Mouse (Mus musculus) heart, embryonic 12.5 days (tissue): ENCODE measurements at regions not wholly inside any gene's neighbourhood (a gene's known extent, or its start where the extent isn't known, plus 50 kb on each side); places are given as distances from the start of the nearest gene placed in this dataset.

Experiments used
- ATAC-seq: fragments of 200-750 bp; cut with Nextera tagmentation; 2 replicates; pipeline ENCODE4 v1.8.0; 2017; ENCODE audit warnings: moderate TSS enrichment, moderate library complexity; ENCODE audit not compliant: insufficient number of reproducible peaks, low FRiP score
- H3K27ac ChIP-seq: fragments of 300-500 bp; sonication (generic); 2 replicates; pipeline ENCODE4 v1.5.1; 2016; ENCODE audit warnings: mild to moderate bottlenecking, moderate library complexity; ENCODE audit not compliant: poor library complexity, severe bottlenecking
- H3K27me3 ChIP-seq: fragments of 300-500 bp; sonication (generic); replicated peaks from 2 replicates; pipeline ENCODE4 v1.6.1; 2016; ENCODE audit warnings: mild to moderate bottlenecking, moderate library complexity
- H3K36me3 ChIP-seq: fragments of 300-500 bp; sonication (generic); 2 replicates; pipeline ENCODE4 v1.6.1; 2016; ENCODE audit warnings: mild to moderate bottlenecking, moderate library complexity
- H3K4me1 ChIP-seq: fragments of 300-500 bp; sonication (generic); replicated peaks from 2 replicates; pipeline ENCODE4 v1.6.1; 2016; ENCODE audit warnings: mild to moderate bottlenecking
- H3K4me2 ChIP-seq: fragments of 300-500 bp; sonication (generic); 2 replicates; pipeline ENCODE4 v1.6.1; 2016; ENCODE audit warnings: mild to moderate bottlenecking, moderate library complexity
- H3K4me3 ChIP-seq: fragments of 300-500 bp; sonication (generic); 2 replicates; pipeline ENCODE4 v1.5.1; 2016; ENCODE audit warnings: mild to moderate bottlenecking
- H3K9ac ChIP-seq: fragments of 300-500 bp; sonication (generic); 2 replicates; pipeline ENCODE4 v1.6.1; 2016; ENCODE audit warnings: mild to moderate bottlenecking, moderate library complexity
- H3K9me3 ChIP-seq: fragments of 300-500 bp; sonication (generic); replicated peaks from 2 replicates; pipeline ENCODE4 v1.6.1; 2016; ENCODE audit warnings: mild to moderate bottlenecking, moderate library complexity
- WGBS: fragments of 180-500 bp; shearing (Covaris S2); methylation state at CpG from one replicate; pipeline ENCODE4 v1.1.7; 2016; 5-methylcytosine and 5-hydroxymethylcytosine counted together

DNA sequence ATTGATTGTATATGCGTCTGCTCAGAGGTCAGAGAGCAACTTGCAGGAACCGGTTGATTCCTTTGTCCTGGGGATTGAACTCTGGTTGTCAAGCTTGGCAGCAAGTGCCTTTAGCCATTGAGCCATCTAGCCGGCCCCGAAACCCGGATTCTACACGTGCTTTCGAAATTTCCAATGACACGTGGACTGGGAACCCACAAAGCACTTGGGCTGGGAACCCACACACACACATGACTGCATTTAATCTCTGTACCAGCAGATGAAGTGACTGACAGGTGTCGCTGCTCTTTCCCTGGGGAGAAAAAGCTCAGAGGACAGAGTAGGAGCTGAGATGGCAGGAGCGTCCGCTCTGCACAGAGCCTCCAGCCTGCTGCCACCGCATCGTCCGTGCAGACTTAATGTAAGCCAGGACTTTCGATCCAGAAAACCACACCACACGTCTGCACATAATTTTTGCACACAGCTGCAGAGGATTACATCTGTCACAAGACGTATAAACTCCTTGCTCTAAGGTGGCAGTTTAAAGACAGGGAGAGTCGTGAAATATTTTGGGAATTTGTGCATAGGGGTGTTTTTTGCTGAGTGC is 129.4 kb upstream of the Zfp217 start:
- H3K4me3 ChIP-seq: no peak overlapping the region
- WGBS: 79% methylated on average over 18 of the region's 18 CpGs
- no peaks in the 10 kb centered on the region for H3K27me3 ChIP-seq
- H3K9me3 ChIP-seq: no peaks in the 10 kb centered on the region
- H3K4me2 ChIP-seq: 0 out of 2 replicates have a peak overlapping the region, but pooled peaks have one; percentile 2
- no peaks in the 10 kb centered on the region for H3K36me3 ChIP-seq
- no peak for ATAC-seq
- H3K9ac ChIP-seq: no peak overlapping the region
- no peak overlapping the region for H3K27ac ChIP-seq
- peaks cover 12% of the 10 kb centered on the region for H3K4me1 ChIP-seq

DNA sequence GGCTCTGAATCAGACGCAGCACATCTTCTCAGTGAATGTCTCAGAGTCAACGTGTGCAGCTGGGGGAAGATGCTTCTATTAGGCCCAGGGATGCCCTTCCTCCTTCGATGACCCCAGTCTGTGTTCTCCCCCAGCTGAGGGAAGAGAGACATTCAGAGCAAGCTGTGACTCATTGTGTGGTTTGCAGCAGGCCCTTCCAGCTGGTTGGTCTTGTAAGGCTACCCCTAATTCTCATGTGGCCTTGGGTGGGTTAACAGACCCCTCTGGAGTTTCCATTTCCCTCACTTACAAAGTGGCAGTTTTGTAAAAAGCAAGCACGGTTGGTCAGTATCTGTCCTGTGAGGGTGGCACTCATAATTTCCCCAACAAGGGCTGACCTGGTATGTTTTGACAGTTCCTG is 127.8 kb upstream of the Zfp217 start:
- Histone ChIP-seq H3K4me3 (no peak overlapping the region), H3K9me3 (peaks cover 5% of the 10 kb centered on the region; the same call in 1 of the 2 replicates), H3K27me3 (no peaks in the 10 kb centered on the region), H3K27ac (no peak overlapping the region), H3K9ac (no peak overlapping the region), H3K4me1 (peaks cover 12% of the 10 kb centered on the region), H3K4me2 (no peak overlapping the region), H3K36me3 (no peaks in the 10 kb centered on the region)
- WGBS: 76% methylated on average over 4 of the region's 4 CpGs
- no peak for ATAC-seq

GRCm38 (mm10) chr2:170269926-170270577 is 122.1 kb upstream of the Zfp217 start:
- Histone ChIP-seq H3K4me2 (no peak overlapping the region), H3K27ac (no peak overlapping the region), H3K27me3 (no peaks in the 10 kb centered on the region), H3K9ac (no peak overlapping the region), H3K36me3 (no peaks in the 10 kb centered on the region), H3K9me3 (peaks cover 5% of the 10 kb centered on the region; the same call in 1 of the 2 replicates), H3K4me3 (no peak overlapping the region), H3K4me1 (peaks cover 19% of the 10 kb centered on the region)
- ATAC-seq: no peak
- 66% methylated on average over 11 of the region's 11 CpGs for WGBS

- H3K4me2 ChIP-seq: no peak overlapping the region
- no peak overlapping the region for H3K27ac ChIP-seq
- no peak overlapping the region for H3K9ac ChIP-seq
These were observed 120.2 kb upstream of the Zfp217 start for GRCm38 (mm10) chr2:170268080-170268479.

DNA sequence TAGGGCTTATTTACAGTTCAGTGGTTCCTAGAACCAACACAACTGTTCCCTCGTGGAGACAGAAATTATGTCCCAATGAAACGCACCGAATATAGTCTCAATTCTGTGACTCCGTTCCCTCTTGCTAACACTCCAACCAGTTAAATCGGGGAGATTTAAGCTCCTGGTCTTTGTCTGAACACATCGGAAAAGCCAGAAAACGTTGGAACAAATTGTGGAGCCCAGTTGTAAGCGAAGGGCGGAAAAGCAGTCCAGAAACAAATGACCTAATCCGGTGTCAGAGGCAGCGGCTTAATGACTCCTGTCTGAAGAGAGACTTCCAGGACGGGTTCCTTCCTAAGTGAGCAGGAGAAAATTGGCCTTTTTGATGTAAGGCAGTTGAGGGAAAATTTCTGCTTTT is 119.2 kb upstream of the Zfp217 start:
- 16% methylated on average over 12 of the region's 12 CpGs for WGBS
- Histone ChIP-seq H3K27ac (no peak overlapping the region; the same call in 1 of the 2 replicates), H3K27me3 (no peaks in the 10 kb centered on the region), H3K9me3 (peaks cover 5% of the 10 kb centered on the region; the same call in 1 of the 2 replicates), H3K4me3 (peak overlapping the region; percentile 32), H3K9ac (peak overlapping the region; percentile 13), H3K4me1 (peaks cover 24% of the 10 kb centered on the region), H3K36me3 (no peaks in the 10 kb centered on the region), H3K4me2 (peak overlapping the region; percentile 62)
- ATAC-seq: no peak

More at GRCm38 (mm10) chr2:170268080-170268479, 120.2 kb upstream of the Zfp217 start:
- WGBS: 28% methylated on average over 8 of the region's 8 CpGs
- Histone ChIP-seq H3K4me1 (peaks cover 24% of the 10 kb centered on the region), H3K9me3 (peaks cover 5% of the 10 kb centered on the region; the same call in 1 of the 2 replicates), H3K36me3 (no peaks in the 10 kb centered on the region), H3K27me3 (no peaks in the 10 kb centered on the region), H3K4me3 (no peak overlapping the region)
- no peak for ATAC-seq

DNA sequence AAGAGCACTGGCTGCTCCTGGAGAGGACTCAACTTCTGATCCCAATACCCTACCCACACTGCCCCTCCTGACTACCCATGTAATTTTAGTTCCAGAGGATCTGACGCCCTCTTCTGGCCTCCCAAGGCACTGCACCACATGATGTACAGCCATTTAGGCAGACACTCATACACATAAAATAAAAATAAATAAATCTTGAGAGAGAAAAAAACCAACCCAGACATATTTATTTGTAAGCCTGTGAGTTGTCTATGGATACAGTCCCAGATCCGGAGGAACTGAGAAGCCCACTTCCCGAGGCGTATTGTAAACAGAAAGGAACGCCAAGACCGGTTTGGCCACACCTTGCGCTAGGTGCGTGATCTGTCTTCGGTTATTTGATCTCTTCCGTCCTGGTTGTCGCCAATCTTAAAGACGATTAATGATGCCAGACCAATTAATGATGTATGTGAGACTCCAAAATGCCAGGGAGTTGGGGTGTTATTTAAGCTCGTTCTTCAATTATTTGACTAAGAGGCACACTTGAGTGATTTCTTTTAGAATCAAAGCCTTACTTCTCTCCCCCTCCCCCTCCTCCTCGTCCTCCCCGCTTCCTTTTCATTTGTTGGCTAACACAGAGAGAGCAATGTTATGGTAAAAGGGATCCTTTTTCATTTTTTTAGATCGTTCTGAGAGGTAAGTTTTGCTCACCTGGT is 118.7 kb upstream of the Zfp217 start:
- H3K27ac ChIP-seq: no peak overlapping the region; the same call in 1 of the 2 replicates
- peak overlapping the region; percentile 13 for H3K9ac ChIP-seq
- no peak for ATAC-seq
- H3K36me3 ChIP-seq: no peaks in the 10 kb centered on the region
- WGBS: 28% methylated on average over 16 of the region's 16 CpGs
- H3K4me3 ChIP-seq: peak overlapping the region; percentile 32
- peak overlapping the region; percentile 62 for H3K4me2 ChIP-seq
- H3K9me3 ChIP-seq: no peaks in the 10 kb centered on the region
- H3K27me3 ChIP-seq: no peaks in the 10 kb centered on the region
- peaks cover 24% of the 10 kb centered on the region for H3K4me1 ChIP-seq

DNA sequence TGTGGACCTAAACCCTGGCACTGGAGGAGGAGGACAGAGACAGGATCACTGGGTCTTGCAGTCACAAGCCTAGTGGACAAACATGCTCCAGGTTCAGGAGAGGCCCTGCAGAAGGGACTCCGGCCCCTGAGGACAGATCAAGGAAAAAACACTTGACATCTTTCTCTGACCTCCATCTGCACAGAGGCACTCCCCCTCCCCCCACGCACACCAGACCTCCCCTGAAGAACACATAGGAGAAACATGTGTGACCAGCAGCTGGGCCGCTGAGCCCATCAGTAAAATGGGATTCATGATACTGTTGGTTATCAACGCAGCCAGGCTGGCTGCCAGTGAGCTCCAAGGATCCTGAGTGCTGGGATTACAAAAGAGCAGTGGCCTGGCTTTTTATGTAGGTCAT is 115.7 kb upstream of the Zfp217 start:
- Histone ChIP-seq H3K4me1 (peaks cover 19% of the 10 kb centered on the region), H3K4me3 (no peak overlapping the region), H3K27ac (no peak overlapping the region), H3K27me3 (no peaks in the 10 kb centered on the region), H3K9ac (no peak overlapping the region), H3K4me2 (no peak overlapping the region), H3K9me3 (0 out of 2 replicates have a peak, but pooled peaks cover 3% of the 10 kb centered on the region), H3K36me3 (no peaks in the 10 kb centered on the region)
- WGBS: 48% methylated on average over 4 of the region's 4 CpGs
- ATAC-seq: no peak

DNA sequence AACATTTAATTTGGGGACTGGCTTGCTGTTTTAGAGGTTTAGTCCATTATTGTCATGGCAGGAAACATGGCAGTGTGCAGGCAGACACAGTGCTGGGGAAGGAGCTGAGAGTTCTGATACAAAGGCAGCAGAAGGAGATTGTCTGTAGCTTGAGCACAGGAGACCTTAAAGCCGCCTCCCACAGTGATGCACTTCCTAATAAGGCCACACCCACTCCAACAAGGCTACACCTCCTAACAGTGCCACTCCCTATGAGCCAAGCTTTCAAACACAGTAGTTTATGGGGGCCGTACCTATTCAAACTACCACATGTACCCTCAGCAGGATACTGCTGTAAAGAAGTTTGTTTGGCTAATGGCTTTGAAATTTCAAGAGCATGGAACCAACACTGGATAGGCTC is 113.3 kb upstream of the Zfp217 start:
- ATAC-seq: no peak
- Histone ChIP-seq H3K4me2 (no peak overlapping the region), H3K27me3 (no peaks in the 10 kb centered on the region), H3K4me3 (no peak overlapping the region), H3K9me3 (0 out of 2 replicates have a peak, but pooled peaks cover 3% of the 10 kb centered on the region), H3K27ac (no peak overlapping the region), H3K36me3 (no peaks in the 10 kb centered on the region), H3K9ac (no peak overlapping the region), H3K4me1 (peaks cover 5% of the 10 kb centered on the region; the same call in 1 of the 2 replicates)
- WGBS: 86% methylated on average over 2 of the region's 2 CpGs

DNA sequence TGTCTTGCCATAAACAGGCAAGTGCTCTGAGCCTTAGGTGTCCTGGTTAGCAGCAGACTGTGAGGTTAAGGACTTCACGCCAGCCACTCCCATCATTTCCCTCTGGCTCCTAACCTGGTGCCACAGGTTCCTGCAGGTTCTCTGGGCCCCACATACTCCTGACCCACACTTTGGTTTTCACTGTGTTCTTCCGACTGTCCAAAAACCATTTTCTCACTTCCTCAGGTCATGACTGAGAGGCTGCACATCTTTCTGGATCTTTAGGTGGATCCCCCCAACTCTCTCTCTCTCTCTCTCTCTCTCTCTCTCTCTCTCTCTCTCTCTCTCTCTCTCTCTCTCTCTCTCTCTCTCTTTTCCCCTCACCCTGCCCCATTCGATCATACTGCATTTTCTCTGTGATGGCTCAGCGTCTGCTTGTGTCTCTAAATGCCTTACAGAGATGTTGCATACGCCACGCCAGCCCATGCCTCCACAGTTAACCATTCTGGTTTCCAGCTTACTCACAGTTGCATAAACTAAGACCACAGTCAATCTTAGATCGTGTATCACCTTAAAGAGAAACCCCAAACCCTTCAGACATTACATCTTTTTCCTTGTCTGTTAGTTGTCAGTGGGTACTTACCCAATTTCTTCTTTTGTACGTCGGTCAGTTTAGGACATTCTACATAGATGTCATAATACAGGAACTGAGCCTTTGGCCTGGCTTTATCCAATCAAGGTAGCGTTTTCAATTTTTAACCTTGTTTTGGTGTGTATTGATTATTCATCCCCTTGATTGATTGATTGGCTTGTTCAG is 112.0 kb upstream of the Zfp217 start:
- Histone ChIP-seq H3K4me1 (peaks cover 5% of the 10 kb centered on the region; the same call in 1 of the 2 replicates), H3K9me3 (0 out of 2 replicates have a peak, but pooled peaks cover 3% of the 10 kb centered on the region), H3K27ac (no peak overlapping the region), H3K4me2 (no peak overlapping the region), H3K9ac (no peak overlapping the region), H3K4me3 (no peak overlapping the region), H3K36me3 (no peaks in the 10 kb centered on the region), H3K27me3 (no peaks in the 10 kb centered on the region)
- WGBS: 92% methylated on average over 10 of the region's 10 CpGs
- no peak for ATAC-seq

- WGBS: 54% methylated on average over 12 of the region's 13 CpGs
- H3K4me2 ChIP-seq: no peak overlapping the region
These were observed 110.5 kb upstream of the Zfp217 start for GRCm38 (mm10) chr2:170258367-170258766.

More at GRCm38 (mm10) chr2:170258367-170258766, 110.5 kb upstream of the Zfp217 start:
- Histone ChIP-seq H3K9ac (no peak overlapping the region), H3K9me3 (0 out of 2 replicates have a peak, but pooled peaks cover 3% of the 10 kb centered on the region), H3K27me3 (no peaks in the 10 kb centered on the region), H3K27ac (0 out of 2 replicates have a peak overlapping the region, but pooled peaks have one; percentile 13), H3K4me3 (no peak overlapping the region), H3K36me3 (no peaks in the 10 kb centered on the region), H3K4me1 (peaks cover under 1% of the 10 kb centered on the region; the same call in 1 of the 2 replicates)
- peak; percentile 48; the same call in 1 of the 2 replicates for ATAC-seq
